Mouse (Mus musculus) lung, adult 2 months (tissue): ENCODE measurements around the gene Kcne2. TPM values are rescaled to one million over a fixed set of nuclear protein-coding genes. Genes with fewer than 3 reads are reported as not detected.

Experiments used
- DNase-seq: peaks from one replicate; pipeline ENCODE4 v3.0.0; 2022
- H3K4me1 ChIP-seq: fragments of 200-500 bp; 2 replicates; pipeline ENCODE4 v1.6.1; 2011; ENCODE audit warnings: low read length; ENCODE audit not compliant: control insufficient read depth, insufficient read depth
- H3K4me3 ChIP-seq: fragments of 200-500 bp; replicated peaks from 2 replicates; pipeline ENCODE3; 2011; ENCODE audit warnings: low read depth, mild to moderate bottlenecking, control low read depth, low read length; ENCODE audit errors: extremely low read depth
- CTCF ChIP-seq: fragments of 200-500 bp; IDR thresholded peaks from 2 replicates; pipeline ENCODE4 v1.5.1; 2011; ENCODE audit warnings: mild to moderate bottlenecking, low read length, control low read depth; ENCODE audit not compliant: insufficient read depth
- POLR2A ChIP-seq: fragments of 200-500 bp; IDR thresholded peaks from 2 replicates; pipeline ENCODE4 v1.6.1; 2011; ENCODE audit warnings: low read depth, mild to moderate bottlenecking, control low read depth, low read length, borderline replicate concordance; ENCODE audit errors: extremely low read depth
- WGBS: fragments of 180-500 bp; shearing (Covaris S2); methylation state at CpG from one replicate; pipeline ENCODE4 v1.1.7; 2018; 5-methylcytosine and 5-hydroxymethylcytosine counted together
- polyA plus RNA-seq: library from polyadenylated mRNA; depleted of rRNA; stranded (reverse); fragments of >200 nt; gene quantifications from 2 replicates; pipeline ENCODE4 v1.2.3, GENCODE M21; 2012

The Kcne2 gene
- polyA plus RNA-seq, 1 experiment: 17.5 TPM

- TF ChIP-seq CTCF (no peak), POLR2A (no peak)
- Histone ChIP-seq H3K4me1 (peaks cover 6% of the 10 kb centered on the region; the same call in 1 of the 2 replicates), H3K4me3 (no peak overlapping the region)
- 46% methylated on average over 5 of the region's 5 CpGs for WGBS
- no peak for DNase-seq
Observed at GRCm38 (mm10) chr16:92302506-92302905, 10.3 kb downstream of the Kcne2 start.

GRCm38 (mm10) chr16:92305519-92305918 is 13.3 kb downstream of the Kcne2 start:
- DNase-seq: no peak
- TF ChIP-seq CTCF (no peak), POLR2A (no peak)
- WGBS: 91% methylated on average over 2 of the region's 2 CpGs
- H3K4me3 ChIP-seq: no peak overlapping the region
- H3K4me1 ChIP-seq: peaks cover 6% of the 10 kb centered on the region; the same call in 1 of the 2 replicates

GRCm38 (mm10) chr16:92307947-92308346 is 15.8 kb downstream of the Kcne2 start:
- TF ChIP-seq CTCF: no peak
- TF ChIP-seq POLR2A: no peak
- WGBS: 74% methylated on average over 3 of the region's 3 CpGs
- no peak for DNase-seq
- H3K4me1 ChIP-seq: no peaks in the 10 kb centered on the region
- H3K4me3 ChIP-seq: no peak overlapping the region

- DNase-seq: no peak
- TF ChIP-seq CTCF (no peak), POLR2A (no peak)
- Histone ChIP-seq H3K4me1 (no peaks in the 10 kb centered on the region), H3K4me3 (no peak overlapping the region)
- 64% methylated on average over 4 of the region's 4 CpGs for WGBS
Observed at GRCm38 (mm10) chr16:92309126-92309525, 16.9 kb downstream of the Kcne2 start.

- DNase-seq: peak; percentile 21
- 47% methylated on average over 13 of the region's 13 CpGs for WGBS
- no peak for TF ChIP-seq POLR2A
- TF ChIP-seq CTCF: peak; percentile 85
- H3K4me1 ChIP-seq: no peaks in the 10 kb centered on the region
- no peak overlapping the region for H3K4me3 ChIP-seq
Observed at GRCm38 (mm10) chr16:92313953-92314741, 22.0 kb downstream of the Kcne2 start.

GRCm38 (mm10) chr16:92316049-92316738 is 24.0 kb downstream of the Kcne2 start:
- no peaks in the 10 kb centered on the region for H3K4me1 ChIP-seq
- no peak for DNase-seq
- H3K4me3 ChIP-seq: no peak overlapping the region
- WGBS: 90% methylated on average over 7 of the region's 7 CpGs
- TF ChIP-seq CTCF: no peak
- TF ChIP-seq POLR2A: no peak

- TF ChIP-seq POLR2A (no peak), CTCF (peak; percentile 59)
- WGBS: 56% methylated on average over 20 of the region's 20 CpGs
- Histone ChIP-seq H3K4me3 (no peak overlapping the region), H3K4me1 (no peaks in the 10 kb centered on the region)
- peak; percentile 60 for DNase-seq
Observed at GRCm38 (mm10) chr16:92319353-92320109, 27.3 kb downstream of the Kcne2 start.

GRCm38 (mm10) chr16:92320361-92320760 is 28.2 kb downstream of the Kcne2 start:
- no peak for TF ChIP-seq CTCF
- TF ChIP-seq POLR2A: no peak
- WGBS: 81% methylated on average over 3 of the region's 3 CpGs
- H3K4me3 ChIP-seq: no peak overlapping the region
- no peaks in the 10 kb centered on the region for H3K4me1 ChIP-seq
- no peak for DNase-seq

- no peaks in the 10 kb centered on the region for H3K4me1 ChIP-seq
- TF ChIP-seq CTCF (no peak), POLR2A (no peak)
- WGBS: 90% methylated on average over 8 of the region's 8 CpGs
- no peak within 1 kb of the TSS for H3K4me3 ChIP-seq
- DNase-seq: no peak
Observed at GRCm38 (mm10) chr16:92321341-92321740, 29.2 kb downstream of the Kcne2 start, which contains the start of gene Fam243. TSS of gene Fam243 (minus strand) at chr16:92321441.
